Mouse (Mus musculus) hindbrain, embryonic 16.5 days (tissue): ENCODE data around the gene Bco1. TPM values are rescaled to one million over a fixed set of nuclear protein-coding genes. Genes with fewer than 3 reads are reported as not detected.

Experiments
- polyA plus RNA-seq: library from polyadenylated mRNA; unstranded; fragments of >200 nt; fragmentation: Nextera tagmentation; extraction: Ambion mirVana; gene quantifications from 2 replicates; pipeline ENCODE4 v1.2.1, GENCODE M21; 2015

Gene Bco1
- polyA plus RNA-seq, 1 experiment from 2014 or later = 0.41 TPM

Other genes starting within 250 kb of the Bco1 start
- gene Cmc2, start 174.4 kb upstream of the Bco1 start, polyA plus RNA-seq = 32.0 and 37.2 TPM in 2 replicates
- gene Cenpn, start 174.1 kb upstream of the Bco1 start, polyA plus RNA-seq = 9.5 and 10.4 TPM in 2 replicates
- 17.9 and 22.4 TPM in 2 replicates for gene Atmin, start 152.5 kb upstream of the Bco1 start, polyA plus RNA-seq
- gene 1700030J22Rik, start 116.9 kb upstream of the Bco1 start, polyA plus RNA-seq = 7.8 and 8.0 TPM in 2 replicates
- gene Gcsh, start 102.3 kb upstream of the Bco1 start, polyA plus RNA-seq = 105 and 119 TPM in 2 replicates
- 0.05 TPM in 2 replicates for gene Pkd1l2, start 13.4 kb upstream of the Bco1 start, polyA plus RNA-seq
- gene Gan, start 62.3 kb downstream of the Bco1 start, polyA plus RNA-seq = 2.8 TPM in 2 replicates
- 136 and 143 TPM in 2 replicates for gene Cmip, start 161.2 kb downstream of the Bco1 start, polyA plus RNA-seq